Mouse (Mus musculus) hematopoietic stem cell, adult 5-6 weeks (primary cell): ENCODE data around the gene Gpsm3. TPM values are rescaled to one million over a fixed set of nuclear protein-coding genes. Genes with fewer than 3 reads are reported as not detected.
A peak's percentile ranks its signal among the peaks of the same experiment; 100 is the strongest.

Experiments
- ATAC-seq, 2 experiments: fragments of 125-278 bp in 1 of 2; replicated peaks in 1 of 2; 2 replicates each; pipeline ENCODE4 v1.8.0; 2016 to 2017; ENCODE audit warnings: inconsistent platforms in 2 of 2, mild to moderate bottlenecking in 2 of 2, moderate number of reproducible peaks in 2 of 2, low read depth in 1 of 2, moderate TSS enrichment in 1 of 2; ENCODE audit not compliant: low FRiP score in 2 of 2, poor library complexity in 2 of 2, severe bottlenecking in 2 of 2, insufficient read depth in 1 of 2, low TSS enrichment in 1 of 2
- total RNA-seq: library from RNA; stranded (forward); fragments of 172-1452, 232-1000 nt; gene quantifications from 2 replicates; pipeline ENCODE4 v1.2.3, GENCODE M21; 2017

Gene Gpsm3
- total RNA-seq, 1 experiment from 2014 or later, result 31.2 TPM

DNA sequence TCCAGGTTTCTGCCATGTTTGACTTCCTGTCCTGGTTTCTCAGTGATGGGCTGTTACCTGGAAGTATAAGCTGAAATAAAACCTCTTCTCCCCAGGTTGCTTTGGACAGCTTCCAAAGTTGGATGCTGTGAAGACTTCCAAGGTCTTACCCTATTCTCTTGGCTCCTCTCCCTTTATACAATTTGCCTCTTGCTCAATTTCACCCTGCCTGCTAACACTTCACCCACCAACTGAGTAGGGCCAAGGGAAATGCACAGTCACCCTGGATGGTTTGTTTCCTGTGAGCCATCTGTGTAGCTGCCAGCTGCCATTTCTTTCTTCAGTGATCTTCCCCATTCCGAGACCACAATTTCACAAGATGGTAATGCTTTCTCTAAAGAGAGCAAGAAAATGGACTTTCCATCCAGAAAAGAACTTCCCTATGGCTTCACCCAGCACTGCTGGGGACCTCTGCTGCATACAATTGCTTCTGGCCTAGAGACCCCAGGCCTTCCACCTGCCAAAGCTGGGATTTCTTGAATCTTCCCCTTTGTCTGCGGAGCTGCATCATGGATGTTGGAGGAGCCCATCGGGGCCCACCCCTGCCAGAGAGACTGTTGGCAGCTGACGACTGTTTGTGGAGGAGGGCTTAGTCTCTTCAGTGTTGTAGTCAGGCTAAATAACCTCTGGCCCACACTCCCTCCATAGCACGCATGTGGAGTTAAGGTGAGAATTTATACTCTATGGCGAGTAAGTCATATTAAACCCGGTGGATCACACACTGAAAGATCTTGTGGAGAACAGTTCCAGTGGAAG lies 50.1 kb downstream of the Gpsm3 start:
- peak; percentile 82 to 90 for ATAC-seq

DNA sequence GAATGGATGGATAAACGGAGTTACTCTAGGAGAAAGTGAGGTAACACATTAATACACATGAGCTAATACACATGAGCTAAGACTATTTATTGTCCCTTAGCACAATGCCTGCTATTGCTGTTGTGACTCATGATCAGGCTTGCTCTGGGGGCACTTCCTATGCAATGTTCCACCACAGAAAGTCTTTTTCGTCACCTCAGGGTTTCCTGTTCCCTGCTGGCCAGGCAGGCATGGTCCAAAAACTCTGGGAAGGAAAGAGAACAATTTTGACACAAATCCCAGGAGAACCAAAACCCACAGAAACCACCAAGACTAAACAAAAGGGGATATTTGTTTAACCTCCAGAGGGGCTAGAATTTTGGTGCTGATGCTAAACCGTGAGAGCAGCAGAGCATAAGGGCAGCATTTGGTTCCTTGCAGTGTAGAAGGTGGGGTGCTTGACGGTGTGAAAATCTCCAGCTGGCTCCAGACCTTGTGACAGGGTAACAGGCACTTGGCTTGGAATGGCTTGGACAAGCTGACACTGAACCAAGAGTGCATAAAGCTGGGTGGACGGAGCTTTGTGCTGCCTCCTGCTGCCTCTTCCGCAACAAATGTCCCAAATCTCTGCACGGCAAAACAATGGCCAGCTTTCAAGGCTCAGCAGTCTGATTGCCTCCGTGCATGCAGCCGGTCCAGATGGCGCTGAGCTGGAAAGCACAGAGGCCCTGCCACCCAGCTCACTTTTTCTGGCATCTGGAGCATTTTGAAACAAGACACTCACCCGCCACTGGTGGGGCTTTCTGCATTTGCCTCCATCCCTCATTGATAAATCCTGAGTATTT lies 51.4 kb downstream of the Gpsm3 start:
- no peak for ATAC-seq

Other genes with a start within 250 kb of the Gpsm3 start
- not detected in 2 replicates for gene Btnl2, start 235.0 kb upstream of the Gpsm3 start, total RNA-seq
- gene Btnl1, start 212.7 kb upstream of the Gpsm3 start, total RNA-seq, result not detected in 2 replicates
- 1.2 and 8.6 TPM in 2 replicates for gene BC051142, start 191.0 kb upstream of the Gpsm3 start, total RNA-seq
- not detected in 2 replicates for gene Btnl4, start 112.5 kb upstream of the Gpsm3 start, total RNA-seq
- gene Btnl6, start 72.5 kb upstream of the Gpsm3 start, total RNA-seq, result not detected in 2 replicates
- gene Notch4, start 25.5 kb upstream of the Gpsm3 start, total RNA-seq, result 0.35 and 0.56 TPM in 2 replicates
- gene Pbx2, start 1.5 kb downstream of the Gpsm3 start, total RNA-seq, result 33.1 and 51.5 TPM in 2 replicates
- gene Ager, start 8.1 kb downstream of the Gpsm3 start, total RNA-seq, result 1.5 and 2.4 TPM in 2 replicates
- 6.6 and 18.0 TPM in 2 replicates for gene Rnf5, start 13.9 kb downstream of the Gpsm3 start, total RNA-seq
- 21.9 and 22.8 TPM in 2 replicates for gene Agpat1, start 14.5 kb downstream of the Gpsm3 start, total RNA-seq
- gene Egfl8, start 26.2 kb downstream of the Gpsm3 start, total RNA-seq, result 1.3 and 4.5 TPM in 2 replicates
- 23.2 and 27.6 TPM in 2 replicates for gene Ppt2, start 38.7 kb downstream of the Gpsm3 start, total RNA-seq
- 0.13 TPM in 1 of 2 replicates, not detected in the other for gene Prrt1, start 39.7 kb downstream of the Gpsm3 start, total RNA-seq
- gene Fkbpl, start 55.0 kb downstream of the Gpsm3 start, total RNA-seq, result 24.1 and 35.8 TPM in 2 replicates
- 12.3 and 19.9 TPM in 2 replicates for gene Atf6b, start 57.3 kb downstream of the Gpsm3 start, total RNA-seq
- gene Tnxb, start 80.7 kb downstream of the Gpsm3 start, total RNA-seq, result 0.05 TPM in 1 of 2 replicates, not detected in the other
- gene C4b, start 154.1 kb downstream of the Gpsm3 start, total RNA-seq, result 1.0 and 1.4 TPM in 2 replicates
- not detected in 2 replicates for gene Cyp21a1, start 214.8 kb downstream of the Gpsm3 start, total RNA-seq
- 26.7 and 35.4 TPM in 2 replicates for gene Stk19, start 247.1 kb downstream of the Gpsm3 start, total RNA-seq
- 16.4 and 18.6 TPM in 2 replicates for gene Dxo, start 247.2 kb downstream of the Gpsm3 start, total RNA-seq